Mouse (Mus musculus) cortical plate, adult 2 months (tissue): ENCODE results near the gene Pax5.

ENCODE experiments used
- CTCF ChIP-seq: fragments of 200-500 bp; IDR thresholded peaks from 2 replicates; pipeline ENCODE4 v1.5.1; 2011; ENCODE audit warnings: mild to moderate bottlenecking, control low read depth, low read length; ENCODE audit not compliant: insufficient read depth; ENCODE audit errors: extremely low read depth
- POLR2A ChIP-seq: fragments of 200-500 bp; IDR thresholded peaks from 2 replicates; pipeline ENCODE4 v1.6.1; 2011; ENCODE audit warnings: mild to moderate bottlenecking, low read length, control low read depth; ENCODE audit not compliant: insufficient read depth; ENCODE audit errors: extremely low read depth

GRCm38 (mm10) chr4:44740471-44740870, 30.2 kb upstream of the Pax5 start:
- TF ChIP-seq CTCF: no peak
- no peak for TF ChIP-seq POLR2A
